Mouse (Mus musculus) kidney, embryonic 15.5 days (tissue): ENCODE measurements at regions not wholly inside any gene's neighbourhood (a gene's known extent, or its start where the extent isn't known, plus 50 kb on each side); places are given as distances from the start of the nearest gene placed in this dataset.

Experiments used
- ATAC-seq: fragments of 200-750 bp; cut with Nextera tagmentation; replicated peaks from 2 replicates; pipeline ENCODE4 v1.8.0; 2017; ENCODE audit warnings: moderate TSS enrichment; ENCODE audit not compliant: low FRiP score
- H3K27ac ChIP-seq: fragments of 300-500 bp; sonication (generic); 2 replicates; pipeline ENCODE4 v1.5.1; 2015; ENCODE audit warnings: mild to moderate bottlenecking, inconsistent platforms
- H3K27me3 ChIP-seq: fragments of 300-500 bp; sonication (generic); 2 replicates; pipeline ENCODE4 v1.6.1; 2015; ENCODE audit warnings: inconsistent platforms
- H3K36me3 ChIP-seq: fragments of 300-500 bp; sonication (generic); 2 replicates; pipeline ENCODE4 v1.6.1; 2015; ENCODE audit warnings: inconsistent platforms
- H3K4me1 ChIP-seq: fragments of 300-500 bp; sonication (generic); 2 replicates; pipeline ENCODE4 v1.6.1; 2015; ENCODE audit warnings: inconsistent platforms
- H3K4me2 ChIP-seq: fragments of 300-500 bp; sonication (generic); 2 replicates; pipeline ENCODE4 v1.6.1; 2015; ENCODE audit warnings: moderate library complexity, mild to moderate bottlenecking, inconsistent platforms
- H3K4me3 ChIP-seq: fragments of 300-500 bp; sonication (generic); replicated peaks from 2 replicates; pipeline ENCODE4 v1.5.1; 2015; ENCODE audit warnings: mild to moderate bottlenecking, inconsistent platforms
- H3K9ac ChIP-seq: fragments of 300-500 bp; sonication (generic); 2 replicates; pipeline ENCODE4 v1.6.1; 2015; ENCODE audit warnings: mild to moderate bottlenecking, inconsistent platforms
- H3K9me3 ChIP-seq: fragments of 300-500 bp; sonication (generic); replicated peaks from 2 replicates; pipeline ENCODE4 v1.6.1; 2016; ENCODE audit warnings: inconsistent platforms
- WGBS: fragments of 180-500 bp; shearing (Covaris S2); methylation state at CpG from one replicate; pipeline ENCODE4 v1.1.7; 2015; ENCODE audit warnings: mixed read lengths; 5-methylcytosine and 5-hydroxymethylcytosine counted together

DNA sequence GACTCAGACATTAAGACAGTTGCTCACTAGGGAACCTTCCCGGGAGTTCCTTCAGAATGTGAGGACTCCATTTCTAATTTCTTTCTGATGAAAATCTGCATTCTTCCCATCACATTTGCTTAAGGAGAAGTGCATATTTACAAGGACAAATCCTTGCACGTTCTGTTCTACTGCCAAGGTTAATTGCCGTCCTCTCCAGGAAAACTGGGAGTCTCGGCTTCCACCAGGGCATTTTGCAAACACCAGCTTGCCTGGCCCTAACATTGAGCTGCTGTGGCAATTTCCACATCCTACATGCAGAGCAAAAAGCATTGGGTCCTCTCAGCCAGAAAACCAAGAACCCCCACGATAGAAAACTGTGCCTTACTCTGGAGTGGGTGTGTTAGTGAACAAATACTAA is 91.5 kb upstream of the Noct start:
- H3K4me2 ChIP-seq: no peak overlapping the region
- no peak overlapping the region for H3K4me3 ChIP-seq
- no peaks in the 10 kb centered on the region for H3K4me1 ChIP-seq
- no peak overlapping the region for H3K9ac ChIP-seq
- 82% methylated on average over 5 of the region's 5 CpGs for WGBS
- no peaks in the 10 kb centered on the region for H3K36me3 ChIP-seq
- no peaks in the 10 kb centered on the region for H3K27me3 ChIP-seq
- no peaks in the 10 kb centered on the region for H3K9me3 ChIP-seq
- no peak for ATAC-seq
- H3K27ac ChIP-seq: no peak overlapping the region

DNA sequence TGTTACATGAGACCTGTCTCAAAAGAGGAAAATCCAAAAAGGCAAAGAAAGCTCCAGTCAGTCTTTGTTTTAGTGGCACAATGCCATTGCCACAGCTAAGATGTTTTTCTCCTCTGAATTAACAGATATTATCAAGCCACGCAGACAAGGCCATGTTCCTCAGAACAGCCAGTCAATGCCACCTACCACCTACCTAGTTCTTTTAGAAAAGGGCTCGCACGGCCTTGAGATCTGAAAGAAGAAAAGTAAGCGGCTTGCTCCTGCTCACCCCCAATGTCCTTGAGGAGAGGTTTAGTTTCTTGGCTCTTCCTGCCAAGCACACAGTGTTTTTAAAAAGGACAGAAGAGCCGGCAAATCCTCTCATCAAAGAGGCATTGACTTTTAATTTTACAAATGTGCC is 88.7 kb upstream of the Noct start:
- H3K9ac ChIP-seq: no peak overlapping the region
- no peak for ATAC-seq
- 79% methylated on average over 5 of the region's 5 CpGs for WGBS
- H3K9me3 ChIP-seq: no peaks in the 10 kb centered on the region
- H3K27ac ChIP-seq: no peak overlapping the region
- H3K27me3 ChIP-seq: no peaks in the 10 kb centered on the region
- H3K4me3 ChIP-seq: no peak overlapping the region
- H3K4me1 ChIP-seq: no peaks in the 10 kb centered on the region
- no peak overlapping the region for H3K4me2 ChIP-seq
- H3K36me3 ChIP-seq: no peaks in the 10 kb centered on the region

DNA sequence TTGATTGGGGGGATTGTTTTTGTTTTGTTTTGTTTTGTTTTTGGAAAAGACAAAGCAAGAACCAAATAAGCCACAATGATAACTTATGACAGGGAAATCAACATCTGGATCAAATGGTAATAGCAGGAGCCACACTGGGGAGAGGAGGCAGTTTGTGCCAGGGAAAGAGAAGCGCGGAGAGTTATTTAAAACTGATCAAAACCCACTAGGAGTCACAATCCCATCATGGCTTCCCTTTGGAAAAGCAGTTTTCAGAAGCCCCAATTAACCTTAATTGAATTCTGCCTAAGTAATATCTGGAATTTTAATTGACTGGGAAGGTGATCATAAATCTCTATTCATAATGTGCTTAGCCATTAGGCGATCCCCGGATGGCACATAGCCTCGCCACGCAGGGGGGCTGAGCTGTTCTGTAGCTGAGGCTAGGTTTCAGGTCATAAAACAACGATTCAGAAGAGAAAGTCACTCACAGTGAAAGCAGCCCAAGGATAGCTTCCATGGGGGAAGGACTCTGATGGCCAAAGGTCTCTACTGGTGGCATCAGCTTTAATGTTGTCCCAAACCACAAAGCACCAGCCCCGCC is 86.4 kb upstream of the Noct start:
- no peak overlapping the region for H3K4me3 ChIP-seq
- no peaks in the 10 kb centered on the region for H3K4me1 ChIP-seq
- no peaks in the 10 kb centered on the region for H3K27me3 ChIP-seq
- WGBS: 71% methylated on average over 8 of the region's 8 CpGs
- H3K9me3 ChIP-seq: no peaks in the 10 kb centered on the region
- H3K4me2 ChIP-seq: no peak overlapping the region
- no peak overlapping the region for H3K27ac ChIP-seq
- H3K36me3 ChIP-seq: no peaks in the 10 kb centered on the region
- no peak for ATAC-seq
- no peak overlapping the region for H3K9ac ChIP-seq

DNA sequence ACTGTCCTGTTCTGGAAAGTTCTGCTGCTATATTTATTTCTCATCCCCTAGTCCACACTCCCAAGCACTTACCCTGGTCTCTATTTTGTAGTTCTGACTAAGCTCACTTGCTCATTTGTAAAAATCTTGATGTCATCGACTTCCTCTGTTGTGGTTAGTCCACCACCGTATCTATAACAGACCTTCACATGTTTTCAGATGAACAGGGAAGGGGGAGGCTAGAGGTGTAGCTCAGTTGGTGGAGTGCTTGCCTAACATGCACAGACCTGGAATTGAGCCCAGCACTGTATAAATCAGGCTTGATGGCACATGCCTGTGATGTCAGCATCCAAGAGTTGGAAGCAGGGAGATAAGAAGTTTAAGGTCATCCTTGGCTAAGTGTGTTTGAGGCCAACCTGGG is 78.3 kb upstream of the Noct start:
- Histone ChIP-seq H3K27ac (no peak overlapping the region), H3K9ac (no peak overlapping the region), H3K27me3 (no peaks in the 10 kb centered on the region), H3K36me3 (no peaks in the 10 kb centered on the region), H3K4me1 (peaks cover 11% of the 10 kb centered on the region; the same call in 1 of the 2 replicates), H3K4me3 (no peak overlapping the region), H3K9me3 (no peaks in the 10 kb centered on the region), H3K4me2 (no peak overlapping the region)
- ATAC-seq: no peak
- 63% methylated on average over 2 of the region's 2 CpGs for WGBS

DNA sequence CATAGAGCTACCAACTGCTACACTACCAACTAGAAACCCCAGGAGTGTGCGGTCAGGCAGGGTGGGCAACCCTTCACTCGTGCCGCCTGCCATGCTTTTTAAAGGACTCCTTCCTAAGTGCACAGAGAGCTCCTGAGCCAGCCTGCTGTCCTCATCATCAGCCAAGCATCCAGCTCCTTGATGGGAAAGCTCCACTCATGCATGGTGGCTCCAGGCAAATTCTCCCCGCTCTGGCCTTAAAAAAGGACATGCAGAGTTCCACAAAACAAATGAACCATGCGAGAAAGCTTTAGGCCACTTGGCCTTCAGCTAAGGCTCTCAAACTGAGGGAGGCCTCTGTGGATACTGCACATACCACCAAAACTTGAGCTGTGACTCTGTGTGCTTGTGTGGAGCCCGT is 74.2 kb upstream of the Noct start:
- ATAC-seq: peak; percentile 85
- Histone ChIP-seq H3K27ac (peak overlapping the region; percentile 70), H3K9ac (no peak overlapping the region), H3K9me3 (no peaks in the 10 kb centered on the region), H3K27me3 (no peaks in the 10 kb centered on the region), H3K4me1 (peaks cover 11% of the 10 kb centered on the region; the same call in 1 of the 2 replicates), H3K36me3 (no peaks in the 10 kb centered on the region), H3K4me3 (no peak overlapping the region), H3K4me2 (no peak overlapping the region)
- 57% methylated on average over 6 of the region's 6 CpGs for WGBS

DNA sequence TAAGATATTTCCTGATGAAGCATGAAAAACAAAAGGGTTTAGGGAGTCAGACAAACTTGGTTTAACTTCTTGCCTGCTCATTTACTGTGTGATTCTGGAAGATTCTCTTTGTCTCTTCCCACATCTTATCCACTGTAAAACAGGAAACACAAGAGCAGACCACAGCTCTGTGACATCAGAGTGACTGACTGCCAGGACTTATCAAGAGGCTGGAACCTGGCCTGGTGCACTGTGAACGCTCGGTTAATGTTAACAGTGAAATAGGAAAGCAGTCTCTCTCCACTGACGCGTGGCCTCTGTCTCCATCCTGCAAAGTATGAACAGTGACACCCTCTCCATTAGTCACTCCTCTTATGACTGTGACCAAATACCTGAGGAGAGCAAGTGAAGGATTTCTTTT is 73.1 kb upstream of the Noct start:
- ATAC-seq: 0 out of 2 replicates have a peak, but pooled peaks have one; percentile 20
- Histone ChIP-seq H3K27me3 (no peaks in the 10 kb centered on the region), H3K36me3 (no peaks in the 10 kb centered on the region), H3K27ac (no peak overlapping the region), H3K4me1 (peaks cover 14% of the 10 kb centered on the region; the same call in 1 of the 2 replicates), H3K4me3 (no peak overlapping the region), H3K9me3 (no peaks in the 10 kb centered on the region), H3K9ac (no peak overlapping the region), H3K4me2 (no peak overlapping the region)
- 63% methylated on average over 4 of the region's 4 CpGs for WGBS

DNA sequence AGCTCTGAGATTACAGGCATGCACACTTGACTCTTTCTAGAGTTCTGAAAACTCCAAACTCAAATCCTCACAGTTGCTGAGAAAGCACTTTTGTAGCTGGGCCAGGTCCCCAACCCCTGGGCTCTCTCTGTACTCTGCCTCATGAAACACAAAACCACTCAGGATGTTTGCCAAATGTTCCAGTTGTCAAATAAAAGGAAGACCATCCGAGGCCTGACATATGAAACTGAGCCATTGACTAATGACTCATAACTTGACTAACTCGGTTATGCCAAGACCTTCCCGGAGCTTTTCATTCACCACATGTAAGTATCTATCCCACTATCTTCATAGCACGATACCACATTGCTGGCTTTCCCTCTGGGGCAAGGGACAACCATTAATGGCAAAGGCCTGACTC is 68.6 kb upstream of the Noct start:
- Histone ChIP-seq H3K9me3 (no peaks in the 10 kb centered on the region), H3K27me3 (no peaks in the 10 kb centered on the region), H3K4me2 (no peak overlapping the region), H3K9ac (no peak overlapping the region), H3K36me3 (no peaks in the 10 kb centered on the region), H3K4me3 (no peak overlapping the region), H3K27ac (no peak overlapping the region), H3K4me1 (peaks cover 17% of the 10 kb centered on the region)
- 37% methylated on average over 4 of the region's 4 CpGs for WGBS
- no peak for ATAC-seq

DNA sequence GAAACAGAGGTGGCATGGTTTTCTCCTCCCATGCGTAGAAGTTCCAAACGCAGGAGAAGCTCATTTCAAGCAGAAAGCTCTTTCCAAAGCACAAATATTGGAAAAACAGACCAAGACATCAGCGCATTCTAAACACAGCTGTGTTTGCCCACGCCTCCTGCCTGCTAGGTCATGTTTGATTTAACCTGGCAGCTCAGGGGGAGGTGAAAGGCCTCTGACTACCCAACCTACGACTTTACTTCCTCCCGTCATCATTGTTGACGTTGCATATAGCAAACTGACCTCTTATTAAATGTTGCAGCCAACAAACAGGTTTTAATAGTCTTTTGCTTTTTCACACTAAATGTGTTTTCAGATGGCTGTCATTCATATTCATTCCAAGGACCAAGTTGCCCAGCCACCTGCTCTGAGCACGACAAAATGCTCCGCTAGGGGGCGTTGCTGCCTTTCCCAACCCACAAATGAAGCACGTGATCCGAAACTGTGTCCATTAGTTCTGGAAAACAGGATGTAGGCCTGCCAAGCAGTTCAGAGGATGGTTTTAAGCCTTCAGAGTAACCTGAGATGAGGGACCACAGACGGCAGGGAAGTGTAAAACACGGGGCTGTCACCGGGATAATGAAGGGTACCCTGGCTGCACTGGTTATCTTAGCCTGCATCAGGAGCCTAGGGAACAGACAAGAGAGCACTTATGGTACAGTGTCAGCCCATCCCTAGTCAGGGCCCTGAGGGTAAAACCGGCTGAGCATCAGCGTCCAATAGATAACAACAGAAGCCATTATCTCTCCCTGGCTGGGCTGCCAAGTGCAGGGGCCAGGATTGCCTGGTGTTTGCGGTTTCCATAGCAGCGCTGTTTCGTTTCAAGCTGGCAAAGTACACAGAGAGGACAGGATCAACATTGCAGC is 67.6 kb upstream of the Noct start:
- no peaks in the 10 kb centered on the region for H3K9me3 ChIP-seq
- WGBS: 26% methylated on average over 20 of the region's 20 CpGs
- no peak overlapping the region for H3K4me3 ChIP-seq
- H3K27ac ChIP-seq: peak overlapping the region; percentile 20; the same call in 1 of the 2 replicates
- H3K27me3 ChIP-seq: no peaks in the 10 kb centered on the region
- H3K4me1 ChIP-seq: peaks cover 16% of the 10 kb centered on the region
- H3K4me2 ChIP-seq: peak overlapping the region; percentile 9; the same call in 1 of the 2 replicates
- no peaks in the 10 kb centered on the region for H3K36me3 ChIP-seq
- peak; percentile 63 for ATAC-seq
- no peak overlapping the region for H3K9ac ChIP-seq

DNA sequence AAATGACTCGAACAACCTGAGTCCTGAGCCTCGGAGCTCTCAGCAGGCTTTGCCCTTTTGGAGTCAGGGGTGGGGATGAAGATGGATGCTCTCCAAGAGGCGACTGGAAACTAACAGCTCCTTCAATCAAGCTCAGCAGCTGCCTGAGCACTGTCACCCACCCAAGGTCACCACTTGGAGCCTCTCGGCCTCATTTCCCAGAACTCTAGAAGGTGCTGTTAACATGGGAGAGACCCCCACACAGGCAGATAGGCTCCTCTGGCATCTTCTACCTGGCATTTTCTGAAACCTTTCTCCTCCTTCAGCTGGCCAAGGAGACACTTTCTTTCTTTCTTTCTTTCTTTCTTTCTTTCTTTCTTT is 67.0 kb upstream of the Noct start:
- Histone ChIP-seq H3K9ac (no peak overlapping the region), H3K36me3 (no peaks in the 10 kb centered on the region), H3K9me3 (no peaks in the 10 kb centered on the region), H3K4me1 (peaks cover 16% of the 10 kb centered on the region), H3K27me3 (no peaks in the 10 kb centered on the region), H3K4me3 (no peak overlapping the region), H3K27ac (peak overlapping the region; percentile 20; the same call in 1 of the 2 replicates), H3K4me2 (peak overlapping the region; percentile 9; the same call in 1 of the 2 replicates)
- ATAC-seq: no peak
- 22% methylated on average over 4 of the region's 4 CpGs for WGBS

DNA sequence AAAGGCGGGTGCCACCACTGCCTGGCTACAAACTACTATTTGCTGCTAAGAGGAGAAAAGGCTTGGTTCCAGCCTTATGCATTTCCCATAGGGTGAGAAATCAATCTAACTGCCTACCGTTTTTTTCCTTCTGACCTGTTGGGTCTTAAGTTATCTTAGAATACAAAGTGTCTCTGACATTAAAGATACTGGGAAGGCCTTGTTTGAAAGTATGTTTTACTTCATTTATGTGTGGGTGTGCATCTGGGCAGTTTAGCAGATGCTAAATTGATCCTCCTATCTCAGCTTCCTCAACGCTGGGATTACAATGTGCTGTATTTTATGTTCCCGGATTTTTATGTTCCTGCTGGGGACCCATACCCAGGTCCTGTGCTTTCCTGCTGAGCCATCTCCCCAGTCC is 65.8 kb upstream of the Noct start:
- Histone ChIP-seq H3K27me3 (no peaks in the 10 kb centered on the region), H3K9ac (no peak overlapping the region), H3K4me1 (peaks cover 16% of the 10 kb centered on the region), H3K4me2 (no peak overlapping the region), H3K36me3 (no peaks in the 10 kb centered on the region), H3K27ac (no peak overlapping the region), H3K9me3 (no peaks in the 10 kb centered on the region), H3K4me3 (no peak overlapping the region)
- 61% methylated on average over 4 of the region's 4 CpGs for WGBS
- ATAC-seq: no peak

DNA sequence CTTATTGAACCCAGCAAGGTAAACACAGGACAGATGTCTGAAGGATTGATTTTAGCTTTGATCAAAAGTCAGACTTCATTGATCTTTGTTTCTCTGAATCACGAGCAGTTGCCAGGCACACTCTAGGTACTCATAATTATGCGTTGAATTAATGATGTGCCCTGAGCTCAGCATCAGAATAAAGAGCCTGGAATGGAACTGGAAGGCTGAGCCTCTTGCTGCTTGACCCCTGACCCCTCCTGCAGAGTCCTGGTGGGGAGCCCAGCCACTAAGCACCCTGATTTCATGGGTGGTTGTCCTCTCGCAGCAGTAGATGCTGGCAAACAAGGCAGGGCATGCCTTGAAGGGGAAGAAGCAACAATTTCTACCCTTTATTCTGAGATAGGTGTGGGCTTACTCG is 64.9 kb upstream of the Noct start:
- Histone ChIP-seq H3K27ac (no peak overlapping the region), H3K9ac (no peak overlapping the region), H3K4me3 (no peak overlapping the region), H3K4me1 (peaks cover 16% of the 10 kb centered on the region), H3K9me3 (no peaks in the 10 kb centered on the region), H3K4me2 (no peak overlapping the region), H3K36me3 (no peaks in the 10 kb centered on the region), H3K27me3 (no peaks in the 10 kb centered on the region)
- 61% methylated on average over 4 of the region's 4 CpGs for WGBS
- ATAC-seq: no peak

DNA sequence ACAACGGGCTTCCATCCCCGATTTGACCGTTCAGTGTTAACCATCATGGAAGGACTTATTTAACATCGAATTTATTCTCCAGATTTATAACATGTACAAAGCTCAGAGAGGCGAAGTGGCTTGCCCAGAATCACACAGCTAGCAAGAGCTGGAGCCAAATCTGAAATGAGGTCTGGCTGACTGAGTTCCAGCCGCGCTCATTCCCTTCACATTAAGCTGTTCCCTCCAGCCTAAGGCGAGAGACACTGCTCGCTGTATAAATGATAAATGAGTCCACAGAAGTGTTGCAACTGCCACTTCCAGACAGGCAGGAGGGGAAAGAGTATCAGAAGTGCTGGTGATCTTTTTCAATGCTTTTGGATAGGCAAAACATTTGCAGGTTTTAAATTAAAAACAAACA is 64.4 kb upstream of the Noct start:
- no peaks in the 10 kb centered on the region for H3K36me3 ChIP-seq
- peaks cover 16% of the 10 kb centered on the region for H3K4me1 ChIP-seq
- no peak for ATAC-seq
- no peaks in the 10 kb centered on the region for H3K27me3 ChIP-seq
- H3K4me2 ChIP-seq: no peak overlapping the region
- 53% methylated on average over 9 of the region's 9 CpGs for WGBS
- H3K27ac ChIP-seq: no peak overlapping the region
- no peaks in the 10 kb centered on the region for H3K9me3 ChIP-seq
- H3K9ac ChIP-seq: no peak overlapping the region
- H3K4me3 ChIP-seq: no peak overlapping the region
